ENCODE assay signal across 24 mouse cellular contexts in the genomic region with DNA sequence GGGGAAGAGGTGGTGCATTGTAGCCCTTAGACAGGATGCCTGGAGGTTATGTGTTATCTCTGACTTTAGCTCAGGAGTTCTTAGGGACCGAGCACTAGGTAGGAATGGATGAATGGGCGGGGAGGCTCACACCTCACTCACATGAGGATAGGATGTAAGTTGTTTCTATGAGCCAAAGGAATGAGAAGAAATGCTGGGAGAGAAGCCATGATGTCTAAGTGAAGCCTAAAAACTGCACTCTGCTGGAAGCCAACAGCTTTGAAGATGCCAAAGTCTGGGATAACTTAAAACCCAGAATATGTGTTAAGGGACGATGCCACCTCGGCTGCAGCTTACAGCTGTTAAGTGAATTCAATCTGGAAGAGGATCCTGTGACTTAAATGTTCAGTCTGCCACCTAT.
"Had no signal": no experiment of that assay in that cellular context is flagged by ENCODE, and none has a peak within 500 bp of the region (broad histone marks: within the 10 kb centered on the region; RNA-seq: fewer than 3 reads in every experiment).

No protein-coding gene starts in this region.

- H3K36me3 ChIP-seq: heart, embryonic 12.5 days; hindbrain, embryonic 10.5 days; hindbrain, embryonic 12.5 days; intestine, embryonic 15.5 days; liver, embryonic 13.5 days had no signal

- H3K27me3 ChIP-seq: heart, embryonic 12.5 days; hindbrain, embryonic 12.5 days; intestine, embryonic 15.5 days; liver, embryonic 13.5 days had no signal

- H3K9me3 ChIP-seq: hindbrain, embryonic 10.5 days; hindbrain, embryonic 12.5 days; intestine, embryonic 15.5 days; liver, embryonic 13.5 days had no signal

- H3K4me1 ChIP-seq: heart, embryonic 12.5 days; hindbrain, embryonic 10.5 days; hindbrain, embryonic 12.5 days; intestine, embryonic 15.5 days; liver, embryonic 13.5 days had no signal

- H3K4me2 ChIP-seq: heart, embryonic 12.5 days; hindbrain, embryonic 12.5 days; hindbrain, embryonic 14.5 days; intestine, embryonic 15.5 days; liver, embryonic 11.5 days; liver, embryonic 13.5 days had no signal

- H3K27ac ChIP-seq: gastrocnemius, adult 2 months; heart, adult 2 months; hindbrain, embryonic 10.5 days; hindbrain, embryonic 12.5 days; hindbrain, embryonic 14.5 days; intestine, embryonic 15.5 days; layer of hippocampus, adult 2 months; left cerebral cortex, adult 2 months; liver, embryonic 13.5 days had no signal

- H3K9ac ChIP-seq: heart, embryonic 12.5 days; hindbrain, embryonic 12.5 days; hindbrain, embryonic 14.5 days; intestine, embryonic 15.5 days; liver, embryonic 13.5 days had no signal

- DNase-seq: gastrocnemius, adult 2 months; gastrocnemius, postnatal 10 days; gastrocnemius, postnatal 25 days; heart, adult 2 months; heart, postnatal 10 days; heart, postnatal 4 days; kidney, adult 18-20 months; kidney, adult 8-10 months; kidney, postnatal 10 days; kidney, postnatal 25 days; kidney, postnatal 4 days; liver; liver, embryonic 13.5 days had no signal

- H3K4me3 ChIP-seq: gastrocnemius, adult 2 months; heart, adult 2 months; heart, embryonic 12.5 days; hindbrain, embryonic 10.5 days; hindbrain, embryonic 12.5 days; intestine, embryonic 15.5 days; layer of hippocampus, adult 2 months; left cerebral cortex, adult 2 months; liver, embryonic 13.5 days had no signal

- ATAC-seq: hindbrain, embryonic 16.5 days; inflammation-experienced regulatory T-cells, adult 6 months; intestine, embryonic 15.5 days; intestine, postnatal 0 days had no signal
